Mouse (Mus musculus): Measurements from ENCODE around the gene Fam199x. TPM values are rescaled to one million over a fixed set of nuclear protein-coding genes. Genes with fewer than 3 reads are reported as not detected.

The Fam199x gene
- polyA plus RNA-seq, 1 experiment from 2014 or later = 5.6 TPM

- H3K9me3 ChIP-seq = no peaks in the 10 kb centered on the region
- WGBS = 82% methylated on average over 9 of the region's 9 CpGs
- no peak overlapping the region for H3K4me3 ChIP-seq
- no peaks in the 10 kb centered on the region for H3K36me3 ChIP-seq
- H3K9ac ChIP-seq = no peak overlapping the region
- H3K27ac ChIP-seq = no peak overlapping the region
- no peak for ATAC-seq (ENCODE audit: insufficient number of reproducible peaks, low FRiP score, low TSS enrichment, low read depth)
- H3K27me3 ChIP-seq = no peaks in the 10 kb centered on the region
- no peak overlapping the region for H3K4me2 ChIP-seq
- no peaks in the 10 kb centered on the region for H3K4me1 ChIP-seq
These were observed 13.8 kb downstream of the Fam199x start for GRCm38 (mm10) chrX:137063202-137063601.

GRCm38 (mm10) chrX:137104531-137104930 lies 55.1 kb downstream of the Fam199x start:
- no peak overlapping the region for H3K9ac ChIP-seq
- H3K4me2 ChIP-seq = no peak overlapping the region
- no peaks in the 10 kb centered on the region for H3K4me1 ChIP-seq
- H3K4me3 ChIP-seq = no peak overlapping the region
- no peak overlapping the region for H3K27ac ChIP-seq
- no peaks in the 10 kb centered on the region for H3K9me3 ChIP-seq
- WGBS = 25% methylated on average over 25 of the region's 25 CpGs
- no peak for ATAC-seq (ENCODE audit: insufficient number of reproducible peaks, low FRiP score, low TSS enrichment, low read depth)
- H3K36me3 ChIP-seq = no peaks in the 10 kb centered on the region
- H3K27me3 ChIP-seq = peaks cover 54% of the 10 kb centered on the region

- no peaks in the 10 kb centered on the region for H3K9me3 ChIP-seq
- no peak overlapping the region for H3K4me3 ChIP-seq
- H3K4me2 ChIP-seq = no peak overlapping the region
- no peaks in the 10 kb centered on the region for H3K4me1 ChIP-seq
- WGBS = 23% methylated on average over 13 of the region's 13 CpGs
- no peak overlapping the region for H3K27ac ChIP-seq
- H3K36me3 ChIP-seq = no peaks in the 10 kb centered on the region
- no peak overlapping the region for H3K9ac ChIP-seq
- H3K27me3 ChIP-seq = peaks cover 45% of the 10 kb centered on the region
- ATAC-seq (ENCODE audit: insufficient number of reproducible peaks, low FRiP score, low TSS enrichment, low read depth) = no peak
These were observed 57.1 kb downstream of the Fam199x start for GRCm38 (mm10) chrX:137106498-137106897.

- H3K4me3 ChIP-seq = peak overlapping the region; percentile 22
- H3K36me3 ChIP-seq = no peaks in the 10 kb centered on the region
- 20% methylated on average over 37 of the region's 40 CpGs for WGBS
- peaks cover 72% of the 10 kb centered on the region for H3K27me3 ChIP-seq
- peak overlapping the region; percentile 31 for H3K4me2 ChIP-seq
- H3K9ac ChIP-seq = no peak overlapping the region
- H3K27ac ChIP-seq = no peak overlapping the region
- no peak for ATAC-seq (ENCODE audit: insufficient number of reproducible peaks, low FRiP score, low TSS enrichment, low read depth)
- peaks cover 20% of the 10 kb centered on the region; the same call in 1 of the 2 replicates for H3K4me1 ChIP-seq
- no peaks in the 10 kb centered on the region for H3K9me3 ChIP-seq
These were observed 68.8 kb downstream of the Fam199x start for GRCm38 (mm10) chrX:137118097-137118746.

GRCm38 (mm10) chrX:137119675-137120423 lies 70.5 kb downstream of the Fam199x start:
- ATAC-seq (ENCODE audit: insufficient number of reproducible peaks, low FRiP score, low TSS enrichment, low read depth) = no peak
- 23% methylated on average over 52 of the region's 52 CpGs for WGBS
- peak overlapping the region; percentile 22 for H3K4me3 ChIP-seq
- H3K36me3 ChIP-seq = no peaks in the 10 kb centered on the region
- peak overlapping the region; percentile 38 for H3K4me2 ChIP-seq
- H3K9me3 ChIP-seq = no peaks in the 10 kb centered on the region
- peaks cover 20% of the 10 kb centered on the region; the same call in 1 of the 2 replicates for H3K4me1 ChIP-seq
- H3K27ac ChIP-seq = no peak overlapping the region
- no peak overlapping the region for H3K9ac ChIP-seq
- H3K27me3 ChIP-seq = peaks cover 73% of the 10 kb centered on the region

- Histone ChIP-seq H3K36me3 (no peaks in the 10 kb centered on the region), H3K4me1 (peaks cover 20% of the 10 kb centered on the region; the same call in 1 of the 2 replicates), H3K27ac (no peak within 1 kb of the TSS), H3K27me3 (peaks cover 71% of the 10 kb centered on the region), H3K4me3 (0 out of 2 replicates have a peak within 1 kb of the TSS, but pooled peaks have one; percentile 9), H3K4me2 (no peak within 1 kb of the TSS), H3K9me3 (no peaks in the 10 kb centered on the region), H3K9ac (no peak within 1 kb of the TSS)
- ATAC-seq (ENCODE audit: insufficient number of reproducible peaks, low FRiP score, low TSS enrichment, low read depth) = no peak
- whole genome bisulfite sequencing = 30% methylated on average over 15 of the region's 21 CpGs
These were observed 72.3 kb downstream of the Fam199x start, which contains the start of gene Esx1 for GRCm38 (mm10) chrX:137121718-137122117. Esx1 (minus strand) TSS chrX:137122083.

- peaks cover 43% of the 10 kb centered on the region for H3K27me3 ChIP-seq
- H3K4me3 ChIP-seq = no peak overlapping the region
- no peaks in the 10 kb centered on the region for H3K36me3 ChIP-seq
- no peak overlapping the region for H3K27ac ChIP-seq
- no peaks in the 10 kb centered on the region for H3K9me3 ChIP-seq
- H3K4me2 ChIP-seq = no peak overlapping the region
- H3K9ac ChIP-seq = no peak overlapping the region
- no peak for ATAC-seq (ENCODE audit: insufficient number of reproducible peaks, low FRiP score, low TSS enrichment, low read depth)
- WGBS = 14% methylated on average over 17 of the region's 17 CpGs
- H3K4me1 ChIP-seq = no peaks in the 10 kb centered on the region
These were observed 78.1 kb downstream of the Fam199x start for GRCm38 (mm10) chrX:137127542-137127941.

Other genes starting within 250 kb of the Fam199x start
- gene Plp1, start 226.9 kb upstream of the Fam199x start, polyA plus RNA-seq (2015; fragmentation: Nextera tagmentation; extraction: Ambion mirVana) = 7.1 and 9.5 TPM in 2 replicates
- 0.31 and 0.44 TPM in 2 replicates for gene Rab9b, start 180.8 kb upstream of the Fam199x start, polyA plus RNA-seq (2015; fragmentation: Nextera tagmentation; extraction: Ambion mirVana)
- gene H2bfm, start 122.3 kb upstream of the Fam199x start, polyA plus RNA-seq (2015; fragmentation: Nextera tagmentation; extraction: Ambion mirVana) = not detected in 2 replicates
- gene Tmsb15b2, start 74.1 kb upstream of the Fam199x start, polyA plus RNA-seq (2015; fragmentation: Nextera tagmentation; extraction: Ambion mirVana) = 38.3 and 41.4 TPM in 2 replicates
- gene Tmsb15l, start 72.7 kb upstream of the Fam199x start, polyA plus RNA-seq (2015; fragmentation: Nextera tagmentation; extraction: Ambion mirVana) = 4.0 and 5.2 TPM in 2 replicates
- gene Tmsb15b1, start 72.7 kb upstream of the Fam199x start, polyA plus RNA-seq (2015; fragmentation: Nextera tagmentation; extraction: Ambion mirVana) = 17.3 and 23.6 TPM in 2 replicates
- gene Zcchc18, start 56.4 kb upstream of the Fam199x start, polyA plus RNA-seq (2015; fragmentation: Nextera tagmentation; extraction: Ambion mirVana) = 13.8 and 16.3 TPM in 2 replicates
- gene Slc25a53, start 11.3 kb upstream of the Fam199x start, polyA plus RNA-seq (2015; fragmentation: Nextera tagmentation; extraction: Ambion mirVana) = 9.8 and 11.2 TPM in 2 replicates
- not detected in 2 replicates for gene Esx1, start 72.5 kb downstream of the Fam199x start, polyA plus RNA-seq (2015; fragmentation: Nextera tagmentation; extraction: Ambion mirVana)